Mouse (Mus musculus) small intestine, adult 2 months (tissue): ENCODE data around the gene Aph1a. TPM values are rescaled to one million over a fixed set of nuclear protein-coding genes. Genes with fewer than 3 reads are reported as not detected.
A peak's percentile ranks its signal among the peaks of the same experiment; 100 is the strongest.

ENCODE experiments used
- H3K27ac ChIP-seq: fragments of 200-500 bp; 2 replicates; pipeline ENCODE4 v1.5.1; 2012; ENCODE audit warnings: low read depth, low read length, control low read depth, inconsistent platforms; ENCODE audit not compliant: insufficient read depth
- H3K27me3 ChIP-seq: fragments of 200-500 bp; 2 replicates; pipeline ENCODE4 v1.6.1; 2012; ENCODE audit warnings: mild to moderate bottlenecking, moderate library complexity, low read length, inconsistent platforms; ENCODE audit not compliant: control insufficient read depth, insufficient read depth
- H3K36me3 ChIP-seq: fragments of 200-500 bp; 2 replicates; pipeline ENCODE4 v1.6.1; 2012; ENCODE audit warnings: mild to moderate bottlenecking, low read length, control low read depth, inconsistent platforms; ENCODE audit not compliant: control insufficient read depth, insufficient read depth
- H3K4me1 ChIP-seq: fragments of 200-500 bp; 2 replicates; pipeline ENCODE4 v1.6.1; 2012; ENCODE audit warnings: low read length, inconsistent platforms, mixed read lengths; ENCODE audit not compliant: control insufficient read depth, insufficient read depth, insufficient read length
- H3K4me3 ChIP-seq: fragments of 200-500 bp; 2 replicates; pipeline ENCODE4 v1.5.1; 2012; ENCODE audit warnings: low read depth, mild to moderate bottlenecking, control low read depth, inconsistent platforms, low read length, moderate library complexity
- CTCF ChIP-seq: fragments of 200-500 bp; IDR thresholded peaks from 2 replicates; pipeline ENCODE4 v1.5.1; 2012; ENCODE audit warnings: low read depth, mild to moderate bottlenecking, control low read depth, inconsistent platforms, low read length, moderate library complexity, mixed read lengths; ENCODE audit not compliant: insufficient replicate concordance, insufficient read length; ENCODE audit errors: extremely low read depth
- POLR2A ChIP-seq: fragments of 200-500 bp; IDR thresholded peaks from 2 replicates; pipeline ENCODE4 v1.6.1; 2012; ENCODE audit warnings: low read depth, mild to moderate bottlenecking, control low read depth, inconsistent platforms, low read length, moderate library complexity
- WGBS: fragments of 180-500 bp; shearing (Covaris S2); methylation state at CpG from one replicate; pipeline ENCODE4 v1.1.7; 2018; 5-methylcytosine and 5-hydroxymethylcytosine counted together
- polyA plus RNA-seq: library from polyadenylated mRNA; depleted of rRNA; stranded (reverse); fragments of >200 nt; gene quantifications from 2 replicates; pipeline ENCODE4 v1.2.3, GENCODE M21; 2012

The Aph1a gene
- polyA plus RNA-seq, 1 experiment: 211 TPM

DNA sequence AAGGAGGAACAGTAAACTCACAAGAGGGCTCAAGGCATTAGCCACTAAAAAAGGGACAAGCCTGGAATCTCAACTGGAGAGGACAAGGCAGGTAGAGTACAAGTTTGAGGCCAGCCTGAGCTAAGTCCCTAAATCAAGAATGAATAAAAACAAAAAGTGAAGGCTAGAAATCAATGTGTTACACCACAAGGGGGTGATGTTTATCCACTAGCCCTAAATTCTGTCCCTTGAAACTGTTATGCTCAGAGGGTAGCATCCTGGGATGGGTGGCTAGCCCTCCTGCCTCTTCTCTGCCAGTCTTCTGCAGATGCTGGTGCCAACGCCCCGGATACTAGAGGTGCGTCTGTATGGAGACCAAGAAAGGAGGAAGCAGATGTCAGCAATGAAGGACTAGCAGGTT lies 33.4 kb upstream of the Aph1a start:
- Histone ChIP-seq H3K27ac (no peak overlapping the region), H3K4me1 (no peaks in the 10 kb centered on the region), H3K27me3 (no peaks in the 10 kb centered on the region), H3K4me3 (no peak overlapping the region), H3K36me3 (peaks cover 13% of the 10 kb centered on the region)
- TF ChIP-seq CTCF (peak; percentile 7; the same call in 1 of the 2 replicates), POLR2A (no peak)
- WGBS: 72% methylated on average over 3 of the region's 3 CpGs

- Histone ChIP-seq H3K36me3 (peaks cover 17% of the 10 kb centered on the region), H3K27ac (no peak overlapping the region), H3K27me3 (no peaks in the 10 kb centered on the region), H3K4me1 (no peaks in the 10 kb centered on the region), H3K4me3 (no peak overlapping the region)
- 76% methylated on average over 10 of the region's 10 CpGs for WGBS
- no peak for TF ChIP-seq POLR2A
- TF ChIP-seq CTCF: peak; percentile 51; the same call in 1 of the 2 replicates
Measured at GRCm38 (mm10) chr3:95861216-95861615, 32.6 kb upstream of the Aph1a start.

DNA sequence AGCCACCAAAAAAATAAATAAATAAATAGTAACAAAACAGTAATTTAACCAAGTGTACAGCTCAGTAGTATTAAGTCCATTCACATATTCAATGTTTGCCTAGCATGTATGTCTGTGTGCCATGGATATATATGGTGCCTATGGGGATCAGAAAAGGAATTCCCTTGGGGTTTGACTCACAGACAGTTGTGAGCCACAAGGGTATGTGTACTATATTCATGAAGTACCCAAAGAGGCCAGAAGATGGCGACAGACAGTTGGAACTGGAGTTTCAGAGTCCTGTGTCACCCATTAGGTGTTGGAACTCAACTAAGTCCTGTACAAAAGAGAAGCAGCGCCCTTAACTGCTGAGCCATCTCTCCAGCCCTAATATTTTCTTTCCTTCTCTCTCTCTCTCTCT lies 32.0 kb upstream of the Aph1a start:
- TF ChIP-seq POLR2A (no peak), CTCF (no peak)
- Histone ChIP-seq H3K27ac (no peak overlapping the region), H3K36me3 (peaks cover 17% of the 10 kb centered on the region), H3K27me3 (no peaks in the 10 kb centered on the region), H3K4me1 (no peaks in the 10 kb centered on the region), H3K4me3 (no peak overlapping the region)
- 42% methylated on average over 2 of the region's 2 CpGs for WGBS

DNA sequence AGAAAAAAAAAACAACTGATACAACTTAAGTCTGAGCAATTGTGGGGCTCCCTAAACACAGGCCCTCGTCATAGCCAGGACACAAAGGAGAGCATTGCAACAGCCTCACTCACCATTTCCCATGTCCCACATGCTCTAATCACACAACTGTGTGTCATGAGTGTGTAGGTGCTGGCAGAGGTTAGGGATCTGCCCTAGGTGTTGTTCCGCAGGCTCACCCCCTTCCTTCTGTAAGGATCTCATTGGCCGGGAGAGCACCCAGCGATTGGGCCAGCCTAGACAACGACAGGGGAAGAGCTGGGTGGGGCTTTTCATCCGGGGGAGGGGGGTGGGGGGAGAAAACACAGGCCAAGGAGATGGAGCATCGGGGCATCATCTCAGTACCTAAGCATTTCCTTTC lies 30.2 kb upstream of the Aph1a start:
- WGBS: 70% methylated on average over 7 of the region's 7 CpGs
- H3K27me3 ChIP-seq: no peaks in the 10 kb centered on the region
- TF ChIP-seq POLR2A: no peak
- no peak for TF ChIP-seq CTCF
- no peak overlapping the region for H3K4me3 ChIP-seq
- H3K27ac ChIP-seq: no peak overlapping the region
- H3K4me1 ChIP-seq: no peaks in the 10 kb centered on the region
- peaks cover 24% of the 10 kb centered on the region for H3K36me3 ChIP-seq

DNA sequence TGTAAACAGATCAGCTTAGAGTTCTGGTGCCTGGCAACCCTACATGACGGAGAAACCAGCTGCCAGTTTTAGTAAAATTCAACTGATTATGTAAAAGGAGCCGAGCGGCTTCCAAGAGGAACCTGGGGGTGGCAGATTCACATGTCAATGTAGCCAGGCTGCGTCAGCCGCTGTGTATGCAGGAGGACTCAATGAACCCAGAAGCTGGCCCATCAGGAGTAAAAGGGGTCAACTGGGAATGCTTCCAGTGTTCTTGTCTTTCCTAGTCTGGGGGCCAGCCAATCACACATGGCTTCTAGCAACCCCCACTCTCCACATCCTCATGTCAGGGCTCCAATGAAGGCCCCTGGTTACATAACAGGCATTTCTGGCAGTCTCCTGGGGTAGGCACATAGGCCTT lies 28.7 kb upstream of the Aph1a start:
- H3K27ac ChIP-seq: no peak overlapping the region

DNA sequence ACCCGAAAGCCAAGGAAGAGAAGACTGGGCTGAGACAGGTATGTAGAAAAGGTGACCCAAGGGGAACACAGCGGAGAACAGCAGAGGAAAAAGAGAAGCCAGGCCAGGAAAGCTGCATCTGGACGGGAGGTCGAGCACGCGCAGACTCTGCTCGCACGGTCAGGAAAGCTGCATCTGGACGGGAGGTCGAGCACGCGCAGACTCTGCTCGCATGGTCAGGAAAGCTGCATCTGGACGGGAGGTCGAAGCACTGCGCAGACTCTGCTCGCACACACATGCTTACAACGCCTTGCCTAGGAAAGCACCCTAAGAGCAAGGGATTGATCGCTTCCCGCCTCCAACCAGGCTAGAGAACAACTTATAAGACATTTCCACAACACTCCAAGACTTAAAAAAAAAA lies 28.2 kb upstream of the Aph1a start:
- WGBS: 92% methylated on average over 20 of the region's 20 CpGs
- no peaks in the 10 kb centered on the region for H3K4me1 ChIP-seq
- TF ChIP-seq CTCF (no peak), POLR2A (no peak)
- H3K36me3 ChIP-seq: peaks cover 27% of the 10 kb centered on the region
- H3K27me3 ChIP-seq: no peaks in the 10 kb centered on the region
- no peak overlapping the region for H3K27ac ChIP-seq
- no peak overlapping the region for H3K4me3 ChIP-seq

More for the DNA sequence above, 28.7 kb upstream of the Aph1a start:
- H3K4me3 ChIP-seq: no peak overlapping the region
- H3K27me3 ChIP-seq: no peaks in the 10 kb centered on the region
- H3K36me3 ChIP-seq: peaks cover 27% of the 10 kb centered on the region
- 97% methylated on average over 5 of the region's 5 CpGs for WGBS
- no peaks in the 10 kb centered on the region for H3K4me1 ChIP-seq
- TF ChIP-seq CTCF: no peak
- no peak for TF ChIP-seq POLR2A

GRCm38 (mm10) chr3:95866071-95866470 lies 27.7 kb upstream of the Aph1a start:
- TF ChIP-seq CTCF: no peak
- H3K4me1 ChIP-seq: no peaks in the 10 kb centered on the region
- no peaks in the 10 kb centered on the region for H3K27me3 ChIP-seq
- H3K36me3 ChIP-seq: peaks cover 27% of the 10 kb centered on the region
- H3K4me3 ChIP-seq: no peak overlapping the region
- WGBS: 77% methylated on average over 5 of the region's 5 CpGs
- H3K27ac ChIP-seq: no peak overlapping the region

- TF ChIP-seq CTCF: no peak
- no peak for TF ChIP-seq POLR2A
- H3K4me1 ChIP-seq: no peaks in the 10 kb centered on the region; the same call in 1 of the 2 replicates
- WGBS: 92% methylated on average over 2 of the region's 2 CpGs
- no peaks in the 10 kb centered on the region for H3K27me3 ChIP-seq
- H3K36me3 ChIP-seq: peaks cover 27% of the 10 kb centered on the region
- H3K4me3 ChIP-seq: no peak overlapping the region
- H3K27ac ChIP-seq: no peak overlapping the region
Measured at GRCm38 (mm10) chr3:95867408-95867807, 26.4 kb upstream of the Aph1a start.
